Mouse (Mus musculus): Measurements from ENCODE around the gene Birc6.

DNA sequence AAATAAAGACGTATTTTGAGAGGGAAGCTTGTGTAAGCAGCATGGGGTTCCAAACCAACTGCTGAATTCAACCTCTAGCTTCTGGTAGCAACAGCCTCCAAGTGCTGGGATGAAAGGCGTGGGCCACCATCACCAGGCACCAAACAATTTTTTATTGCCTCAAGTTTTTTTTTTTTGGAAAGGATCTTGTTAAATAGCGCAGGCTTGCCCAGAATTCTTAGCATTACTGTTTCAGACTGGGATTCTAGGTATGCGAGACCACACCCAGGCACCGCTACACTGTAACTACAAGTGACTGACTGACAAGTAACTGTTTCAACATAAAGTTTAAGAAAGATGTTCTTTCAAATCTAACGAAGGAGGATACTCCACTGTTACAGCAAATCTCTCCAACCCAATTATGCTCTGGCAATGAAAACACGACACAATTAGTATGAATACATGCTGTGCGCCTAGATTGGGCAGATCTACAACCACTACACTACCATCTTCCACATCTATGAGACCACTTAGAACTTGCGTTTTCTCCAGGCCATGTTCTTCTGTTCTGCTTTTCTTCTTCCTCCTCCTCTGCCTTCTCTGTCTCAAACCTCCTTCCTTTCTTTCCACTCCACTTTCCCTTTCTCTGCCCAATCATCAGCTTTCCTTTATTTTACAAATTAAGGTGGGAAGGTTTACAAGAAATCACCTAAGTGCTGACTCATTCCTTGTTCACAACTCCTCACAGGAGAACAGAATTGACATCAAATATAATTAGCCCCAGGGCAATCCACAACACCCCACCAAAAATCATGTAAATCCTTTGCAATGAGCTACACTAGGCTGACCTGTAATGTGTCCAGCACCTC, 1.1 kb upstream of the Birc6 start:
- TF ChIP-seq CTCF (IDR thresholded peaks at IDR 0.05; ENCODE audit: borderline replicate concordance, insufficient read depth, low read depth, low read length) (no peak), POLR2A (IDR thresholded peaks at IDR 0.05; ENCODE audit: borderline replicate concordance, insufficient read depth, low read length) (no peak)
